Mouse (Mus musculus) central nervous system, embryonic 14 days (tissue): ENCODE measurements around the gene Atg4a. TPM values are rescaled to one million over a fixed set of nuclear protein-coding genes. Genes with fewer than 3 reads are reported as not detected.

Experiments
- polyA plus RNA-seq: library from polyadenylated mRNA; depleted of rRNA; stranded (reverse); fragments of >200 nt; gene quantifications from 2 replicates; pipeline ENCODE4 v1.2.3, GENCODE M21; 2012; rRNA removed

The Atg4a gene
- 12.5 and 13.0 TPM in 2 replicates for polyA plus RNA-seq

GRCm38 (mm10) chrX:140956272-140956940 is at the start of gene Atg4a, which contains the start of gene Psmd10:
TSS of gene Atg4a (plus strand) at chrX:140956907.
TSS of gene Psmd10 (minus strand) at chrX:140956728.

DNA sequence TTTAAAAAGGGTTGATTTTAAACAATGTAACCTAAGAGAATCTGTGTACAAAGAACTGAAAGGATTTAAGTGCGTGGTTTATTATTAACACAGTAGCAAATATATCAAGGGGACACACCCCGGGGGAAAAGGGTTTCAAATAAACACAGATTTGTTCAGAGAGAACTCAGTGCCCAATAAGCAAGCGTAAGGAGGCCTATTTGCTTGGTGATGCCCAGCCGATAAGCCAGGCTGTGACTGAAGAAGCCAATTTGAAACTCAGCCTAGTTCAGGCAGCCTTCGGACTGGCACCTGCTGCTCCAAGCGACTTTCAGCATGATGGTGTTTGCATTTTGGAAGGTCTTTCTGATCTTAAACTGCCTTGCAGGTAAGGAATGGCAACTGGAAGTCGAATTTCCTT is 49.3 kb upstream of the Atg4a start, which contains the start of gene Vsig1:
Vsig1 (plus strand) TSS at position 249 of the 400 bp plus-strand sequence.

Other genes starting within 250 kb of the Atg4a start
- not detected in 2 replicates for gene Tex13b, start 143.5 kb upstream of the Atg4a start, polyA plus RNA-seq
- not detected in 2 replicates for gene Vsig1, start 49.3 kb upstream of the Atg4a start, polyA plus RNA-seq
- 24.8 and 26.8 TPM in 2 replicates for gene Psmd10, start 179 bp upstream of the Atg4a start, polyA plus RNA-seq